ENCODE assay signal across 9 mouse cellular contexts in the genomic region with DNA sequence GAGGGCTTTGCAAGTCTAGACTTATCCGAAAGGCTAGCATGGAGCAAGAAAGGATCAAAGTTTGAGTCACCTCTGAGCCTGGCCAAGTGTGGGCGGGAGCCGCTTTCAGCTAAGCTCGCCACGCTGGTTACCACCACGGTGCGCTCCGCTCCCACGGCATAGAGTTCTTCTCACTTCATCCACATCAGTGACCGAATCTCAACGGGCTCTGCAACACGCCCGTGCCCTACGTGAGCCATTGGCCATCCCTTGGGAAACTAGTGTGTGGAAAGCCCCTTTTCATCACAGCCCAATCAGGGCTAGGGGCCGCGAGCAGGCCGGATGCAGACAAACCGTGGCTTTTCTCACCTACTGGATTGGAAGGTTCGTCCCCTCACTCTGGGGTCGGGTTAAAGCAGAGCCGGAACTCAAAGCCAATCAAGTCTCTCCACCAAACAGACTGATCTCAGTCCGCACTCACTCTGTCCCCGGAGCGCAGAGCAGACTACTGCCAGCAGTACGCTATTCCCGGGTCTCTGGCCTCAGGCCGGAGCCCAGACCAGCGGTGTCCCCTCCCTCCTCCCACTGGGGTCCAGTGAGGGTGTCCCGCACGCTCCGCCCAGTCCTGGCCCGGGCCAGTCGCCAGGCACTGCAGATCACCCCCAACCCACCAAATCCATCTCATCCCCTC. TPM values are rescaled to one million over a fixed set of nuclear protein-coding genes. Genes with fewer than 3 reads are reported as not detected.
DNase-seq lines count a peak whose midpoint lies in the region; ATAC-seq and TF ChIP-seq lines count a peak whose summit lies in the region.
"Had no signal": no experiment of that assay in that cellular context is flagged by ENCODE, and none has a peak within 500 bp of the region (broad histone marks: within the 10 kb centered on the region; RNA-seq: fewer than 3 reads in every experiment).

No protein-coding gene starts in this region.

- peak overlapping the region; percentile 11 for H3K27ac ChIP-seq in brown adipose tissue, adult 24 weeks (replicated peaks; ENCODE audit: low read depth, low read length)
- peak overlapping the region; percentile 90 for H3K27ac ChIP-seq in forebrain, embryonic 15.5 days (replicated peaks)
- H3K27ac ChIP-seq in hindbrain, embryonic 10.5 days, result peak overlapping the region; percentile 95
- peak overlapping the region; percentile 91 for H3K27ac ChIP-seq in limb, embryonic 14.5 days (replicated peaks; ENCODE audit: low read depth, low read length)

- H3K4me2 ChIP-seq in forebrain, embryonic 15.5 days (replicated peaks), result peak overlapping the region; percentile 78
- H3K4me2 ChIP-seq in limb, embryonic 14.5 days (replicated peaks; ENCODE audit: low read depth, low read length, severe bottlenecking), result peak overlapping the region; percentile 78
- H3K4me2 ChIP-seq in myocyte (ENCODE audit: low read depth), result peak overlapping the region; percentile 93

- peaks cover 22% of the 10 kb centered on the region for H3K79me2 ChIP-seq in myocyte (ENCODE audit: control insufficient read depth, insufficient read depth)

- H3K9ac ChIP-seq in forebrain, embryonic 15.5 days (replicated peaks), result peak overlapping the region; percentile 67
- peak overlapping the region; percentile 85 for H3K9ac ChIP-seq in limb, embryonic 14.5 days (ENCODE audit: low read depth, low read length, severe bottlenecking)

- peaks cover 7% of the 10 kb centered on the region for H3K4me1 ChIP-seq in brown adipose tissue, adult 24 weeks (ENCODE audit: control insufficient read depth, insufficient read depth, insufficient read length, low read length)
- H3K4me1 ChIP-seq in forebrain, embryonic 15.5 days, result peaks cover 32% of the 10 kb centered on the region
- H3K4me1 ChIP-seq in hindbrain, embryonic 10.5 days (replicated peaks), result peaks cover 65% of the 10 kb centered on the region
- peaks cover 46% of the 10 kb centered on the region for H3K4me1 ChIP-seq in limb, embryonic 14.5 days (ENCODE audit: control insufficient read depth, insufficient read depth, low read length)

- H3ac ChIP-seq in myocyte (ENCODE audit: control insufficient read depth, insufficient read length), result peak overlapping the region; percentile 50

- 1% methylated on average over 33 of the region's 33 CpGs for WGBS in forebrain, embryonic 15.5 days
- whole genome bisulfite sequencing in hindbrain, embryonic 10.5 days, result under 1% methylated on average over 33 of the region's 33 CpGs
- under 1% methylated on average over 33 of the region's 33 CpGs for WGBS in limb, embryonic 14.5 days

- DNase-seq in cerebellum, adult 11-12 months, result peak; percentile 15
- DNase-seq in cerebellum, adult 11 months, result no peak
- DNase-seq in hindbrain, embryonic 10.5 days (ENCODE audit: low spot score), result peak; percentile 86
- DNase-seq in limb, embryonic 14.5 days (ENCODE audit: low spot score), result peak; percentile 65
- no peak for DNase-seq in layer of hippocampus, postnatal 25 days (ENCODE audit: extremely low spot score in 1 of 2, low spot score in 1 of 2)

- peak overlapping the region; percentile 70 for H3K4me3 ChIP-seq in brown adipose tissue, adult 24 weeks (ENCODE audit: insufficient read depth, low read depth, low read length)
- peak overlapping the region; percentile 93 for H3K4me3 ChIP-seq in forebrain, embryonic 15.5 days
- H3K4me3 ChIP-seq in hindbrain, embryonic 10.5 days, result peak overlapping the region; percentile 86
- peak overlapping the region; percentile 79 for H3K4me3 ChIP-seq in limb, embryonic 14.5 days (replicated peaks; ENCODE audit: low read length)
- H3K4me3 ChIP-seq in myocyte, result peak overlapping the region; percentile 82

- no peak for TF ChIP-seq POLR2A in limb, embryonic 14.5 days (IDR thresholded peaks at IDR 0.05; ENCODE audit: borderline replicate concordance, extremely low read depth, insufficient read depth, insufficient read length)
- TF ChIP-seq POLR2A in myocyte (IDR thresholded peaks at IDR 0.05; ENCODE audit: insufficient read length, low read depth), result peak; percentile 38

- H3K27me3 ChIP-seq in forebrain, embryonic 15.5 days, result no peaks in the 10 kb centered on the region
- 0 out of 2 replicates have a peak, but pooled peaks cover 3% of the 10 kb centered on the region for H3K27me3 ChIP-seq in hindbrain, embryonic 10.5 days (ENCODE audit: insufficient read depth, poor library complexity, severe bottlenecking)
- no peaks in the 10 kb centered on the region for H3K27me3 ChIP-seq in limb, embryonic 14.5 days (ENCODE audit: control insufficient read depth, insufficient read depth, low read length)
- no peaks in the 10 kb centered on the region for H3K27me3 ChIP-seq in myocyte (ENCODE audit: control insufficient read depth, insufficient read depth, insufficient read length)

- H3K9me3 ChIP-seq in forebrain, embryonic 15.5 days, result no peaks in the 10 kb centered on the region
- H3K9me3 ChIP-seq in hindbrain, embryonic 10.5 days, result no peaks in the 10 kb centered on the region
- no peaks in the 10 kb centered on the region for H3K9me3 ChIP-seq in limb, embryonic 14.5 days (ENCODE audit: control insufficient read depth, low read length)

- no peaks in the 10 kb centered on the region for H3K36me3 ChIP-seq in forebrain, embryonic 15.5 days
- no peaks in the 10 kb centered on the region for H3K36me3 ChIP-seq in hindbrain, embryonic 10.5 days
- no peaks in the 10 kb centered on the region for H3K36me3 ChIP-seq in limb, embryonic 14.5 days (ENCODE audit: control insufficient read depth, insufficient read depth, low read length)
- H3K36me3 ChIP-seq in myocyte (ENCODE audit: control insufficient read depth, insufficient read depth), result no peaks in the 10 kb centered on the region

- ATAC-seq in forebrain, embryonic 15.5 days (replicated peaks), result peak; percentile 44
- peak; percentile 47 for ATAC-seq in limb, embryonic 14.5 days (ENCODE audit: low FRiP score, low read depth)

TF ChIP-seq in myocyte, 11 proteins besides CTCF, POLR2A, EP300 and RAD21:
- TF ChIP-seq REST (IDR thresholded peaks at IDR 0.05; ENCODE audit: insufficient read depth, insufficient read length) (no peak), TCF12 (IDR thresholded peaks at IDR 0.05; ENCODE audit: insufficient read depth, poor library complexity, severe bottlenecking) (no peak), MYOG (IDR thresholded peaks at IDR 0.05; ENCODE audit: control insufficient read depth in 1 of 3, insufficient read depth in 1 of 3, insufficient read length in 2 of 3, low read depth in 2 of 3) (no peak), USF1 (IDR thresholded peaks at IDR 0.05; ENCODE audit: low read depth) (no peak), POLR2AphosphoS2 (IDR thresholded peaks at IDR 0.05; ENCODE audit: insufficient read length, low read depth) (no peak), CEBPB (IDR thresholded peaks at IDR 0.05; ENCODE audit: insufficient read depth, poor library complexity, severe bottlenecking) (no peak), TCF3 (IDR thresholded peaks at IDR 0.05; ENCODE audit: insufficient read length, low read depth) (no peak), E2F4 (IDR thresholded peaks at IDR 0.05; ENCODE audit: insufficient read depth) (no peak), MAX (IDR thresholded peaks at IDR 0.05; ENCODE audit: low read depth) (no peak), MYOD1 (IDR thresholded peaks at IDR 0.05; ENCODE audit: control insufficient read depth in 1 of 3, insufficient read length in 2 of 3, low read depth in 2 of 3) (no peak), SRF (IDR thresholded peaks at IDR 0.05; ENCODE audit: control insufficient read depth, insufficient read length, low read depth) (no peak)
TF ChIP-seq in myocyte: peak in this region for 0.

RNA-seq across cellular contexts. Expression of a gene that starts 1.0 kb away (rescaled TPM):
- polyA plus RNA-seq in brown adipose tissue, adult 24 weeks (2012; ENCODE audit: insufficient read depth, insufficient read length, missing spikeins), result 25.7 and 31.5 TPM in 2 replicates
- 7.9 and 8.6 TPM in 2 replicates for polyA plus RNA-seq in forebrain, embryonic 15.5 days (2015; fragmentation: Nextera tagmentation; extraction: Ambion mirVana)
- polyA plus RNA-seq in hindbrain, embryonic 10.5 days (2016; fragmentation: Nextera tagmentation; extraction: Ambion mirVana), result 8.1 and 10.2 TPM in 2 replicates
- polyA plus RNA-seq in limb, embryonic 14.5 days (2012; rRNA removed), result 44.0 and 61.0 TPM in 2 replicates
- polyA plus RNA-seq in limb, embryonic 14.5 days (2014; fragmentation: Nextera tagmentation; extraction: Ambion mirVana), result 28.6 and 31.4 TPM in 2 replicates
- 8.4 TPM for polyA plus RNA-seq in myocyte (2012; fragmentation: generic; extraction: Trizol)
- 1 to 10 TPM; 2.3 to 2.6 TPM for total RNA-seq in layer of hippocampus, postnatal 25 days (2021)
- total RNA-seq: neutrophil, adult 5-6 weeks had no signal

RNA-seq across cellular contexts. Expression of a gene that starts 39.1 kb away (rescaled TPM):
- 5.4 and 7.8 TPM in 2 replicates for polyA plus RNA-seq in brown adipose tissue, adult 24 weeks (2012; ENCODE audit: insufficient read depth, insufficient read length, missing spikeins)
- 9.1 and 10.8 TPM in 2 replicates for polyA plus RNA-seq in forebrain, embryonic 15.5 days (2015; fragmentation: Nextera tagmentation; extraction: Ambion mirVana)
- 18.5 and 22.2 TPM in 2 replicates for polyA plus RNA-seq in hindbrain, embryonic 10.5 days (2016; fragmentation: Nextera tagmentation; extraction: Ambion mirVana)
- 22.6 and 23.6 TPM in 2 replicates for polyA plus RNA-seq in limb, embryonic 14.5 days (2012; rRNA removed)
- polyA plus RNA-seq in limb, embryonic 14.5 days (2014; fragmentation: Nextera tagmentation; extraction: Ambion mirVana), result 35.7 and 37.9 TPM in 2 replicates
- polyA plus RNA-seq in myocyte (2012; fragmentation: generic; extraction: Trizol), result 9.1 TPM
- total RNA-seq in layer of hippocampus, postnatal 25 days (2021), result 10 to 100 TPM; 17.9 to 20.8 TPM

Comparison
In these comparisons a context has a peak if more than half of its experiments do, and no peak if none do; other contexts are left out.
1. DNase-seq: peak in cerebellum, adult 11-12 months (single experiment), hindbrain, embryonic 10.5 days (single experiment) and limb, embryonic 14.5 days (single experiment); none in cerebellum, adult 11 months (single experiment) and layer of hippocampus, postnatal 25 days (0 of 2).
2. H3K27ac ChIP-seq: peak in every context shown above with its lines; median percentile 95 in hindbrain, embryonic 10.5 days; 91 in limb, embryonic 14.5 days; 90 in forebrain, embryonic 15.5 days; 11 in brown adipose tissue, adult 24 weeks.
3. Peak in every context shown above with its lines, with median percentiles within 50 percentile points of each other: H3K4me3 ChIP-seq and H3K4me2 ChIP-seq.